Mouse (Mus musculus) kidney, embryonic 15.5 days (tissue): Measurements from ENCODE around the gene Paqr9. TPM values are rescaled to one million over a fixed set of nuclear protein-coding genes. Genes with fewer than 3 reads are reported as not detected.

Experiments used
- ATAC-seq: fragments of 200-750 bp; cut with Nextera tagmentation; replicated peaks from 2 replicates; pipeline ENCODE4 v1.8.0; 2017; ENCODE audit warnings: moderate TSS enrichment; ENCODE audit not compliant: low FRiP score
- H3K27ac ChIP-seq: fragments of 300-500 bp; sonication (generic); 2 replicates; pipeline ENCODE4 v1.5.1; 2015; ENCODE audit warnings: mild to moderate bottlenecking, inconsistent platforms
- H3K27me3 ChIP-seq: fragments of 300-500 bp; sonication (generic); 2 replicates; pipeline ENCODE4 v1.6.1; 2015; ENCODE audit warnings: inconsistent platforms
- H3K36me3 ChIP-seq: fragments of 300-500 bp; sonication (generic); 2 replicates; pipeline ENCODE4 v1.6.1; 2015; ENCODE audit warnings: inconsistent platforms
- H3K4me1 ChIP-seq: fragments of 300-500 bp; sonication (generic); 2 replicates; pipeline ENCODE4 v1.6.1; 2015; ENCODE audit warnings: inconsistent platforms
- H3K4me2 ChIP-seq: fragments of 300-500 bp; sonication (generic); 2 replicates; pipeline ENCODE4 v1.6.1; 2015; ENCODE audit warnings: moderate library complexity, mild to moderate bottlenecking, inconsistent platforms
- H3K4me3 ChIP-seq: fragments of 300-500 bp; sonication (generic); replicated peaks from 2 replicates; pipeline ENCODE4 v1.5.1; 2015; ENCODE audit warnings: mild to moderate bottlenecking, inconsistent platforms
- H3K9ac ChIP-seq: fragments of 300-500 bp; sonication (generic); 2 replicates; pipeline ENCODE4 v1.6.1; 2015; ENCODE audit warnings: mild to moderate bottlenecking, inconsistent platforms
- H3K9me3 ChIP-seq: fragments of 300-500 bp; sonication (generic); replicated peaks from 2 replicates; pipeline ENCODE4 v1.6.1; 2016; ENCODE audit warnings: inconsistent platforms
- WGBS: fragments of 180-500 bp; shearing (Covaris S2); methylation state at CpG from one replicate; pipeline ENCODE4 v1.1.7; 2015; ENCODE audit warnings: mixed read lengths; 5-methylcytosine and 5-hydroxymethylcytosine counted together
- polyA plus RNA-seq: library from polyadenylated mRNA; unstranded; fragments of >200 nt; fragmentation: Nextera tagmentation; extraction: Ambion mirVana; gene quantifications from 2 replicates; pipeline ENCODE4 v1.2.1, GENCODE M21; 2015

The Paqr9 gene
- polyA plus RNA-seq, 1 experiment from 2014 or later, result 1.1 TPM

- Histone ChIP-seq H3K27ac (no peak overlapping the region), H3K36me3 (no peaks in the 10 kb centered on the region), H3K9ac (no peak overlapping the region), H3K4me2 (no peak overlapping the region), H3K4me3 (no peak overlapping the region), H3K27me3 (peaks cover 41% of the 10 kb centered on the region), H3K9me3 (no peaks in the 10 kb centered on the region), H3K4me1 (peaks cover 4% of the 10 kb centered on the region; the same call in 1 of the 2 replicates)
- 15% methylated on average over 8 of the region's 8 CpGs for WGBS
- no peak for ATAC-seq
Observed at GRCm38 (mm10) chr9:95582555-95582954, 23.1 kb downstream of the Paqr9 start.

GRCm38 (mm10) chr9:95586046-95586445 lies 26.6 kb downstream of the Paqr9 start:
- Histone ChIP-seq H3K9ac (no peak overlapping the region), H3K4me2 (no peak overlapping the region), H3K36me3 (no peaks in the 10 kb centered on the region), H3K27ac (no peak overlapping the region), H3K4me1 (peaks cover 4% of the 10 kb centered on the region; the same call in 1 of the 2 replicates), H3K4me3 (no peak overlapping the region), H3K9me3 (no peaks in the 10 kb centered on the region), H3K27me3 (peaks cover 23% of the 10 kb centered on the region)
- ATAC-seq, result no peak
- 82% methylated on average over 5 of the region's 5 CpGs for WGBS

GRCm38 (mm10) chr9:95588070-95588469 lies 28.6 kb downstream of the Paqr9 start:
- H3K27ac ChIP-seq, result no peak overlapping the region
- ATAC-seq, result no peak
- H3K9me3 ChIP-seq, result no peaks in the 10 kb centered on the region
- H3K4me1 ChIP-seq, result no peaks in the 10 kb centered on the region
- no peak overlapping the region for H3K4me2 ChIP-seq
- 87% methylated on average over 7 of the region's 7 CpGs for WGBS
- peaks cover 5% of the 10 kb centered on the region; the same call in 1 of the 2 replicates for H3K27me3 ChIP-seq
- H3K36me3 ChIP-seq, result no peaks in the 10 kb centered on the region
- H3K9ac ChIP-seq, result no peak overlapping the region
- H3K4me3 ChIP-seq, result no peak overlapping the region

- Histone ChIP-seq H3K4me1 (peaks cover 5% of the 10 kb centered on the region; the same call in 1 of the 2 replicates), H3K4me3 (no peak overlapping the region), H3K27me3 (peaks cover 8% of the 10 kb centered on the region), H3K9me3 (no peaks in the 10 kb centered on the region), H3K9ac (no peak overlapping the region), H3K4me2 (no peak overlapping the region), H3K27ac (no peak overlapping the region), H3K36me3 (no peaks in the 10 kb centered on the region)
- WGBS, result 58% methylated on average over 4 of the region's 4 CpGs
- ATAC-seq, result no peak
Observed at GRCm38 (mm10) chr9:95594291-95594690, 34.8 kb downstream of the Paqr9 start.

- peaks cover 5% of the 10 kb centered on the region; the same call in 1 of the 2 replicates for H3K4me1 ChIP-seq
- H3K27ac ChIP-seq, result no peak overlapping the region
- no peaks in the 10 kb centered on the region for H3K36me3 ChIP-seq
- H3K27me3 ChIP-seq, result peaks cover 8% of the 10 kb centered on the region
- H3K9ac ChIP-seq, result no peak overlapping the region
- 36% methylated on average over 13 of the region's 13 CpGs for WGBS
- no peak for ATAC-seq
- no peaks in the 10 kb centered on the region for H3K9me3 ChIP-seq
- H3K4me3 ChIP-seq, result 0 out of 2 replicates have a peak overlapping the region, but pooled peaks have one; percentile 10
- peak overlapping the region; percentile 47 for H3K4me2 ChIP-seq
Observed at GRCm38 (mm10) chr9:95597466-95598178, 38.2 kb downstream of the Paqr9 start.

- WGBS, result 46% methylated on average over 19 of the region's 19 CpGs
- Histone ChIP-seq H3K9ac (no peak overlapping the region), H3K27me3 (peaks cover 8% of the 10 kb centered on the region), H3K4me2 (peak overlapping the region; percentile 47), H3K9me3 (no peaks in the 10 kb centered on the region), H3K36me3 (no peaks in the 10 kb centered on the region), H3K4me3 (0 out of 2 replicates have a peak overlapping the region, but pooled peaks have one; percentile 10), H3K27ac (no peak overlapping the region), H3K4me1 (peaks cover 5% of the 10 kb centered on the region; the same call in 1 of the 2 replicates)
- no peak for ATAC-seq
Observed at GRCm38 (mm10) chr9:95598179-95598721, 38.8 kb downstream of the Paqr9 start.

GRCm38 (mm10) chr9:95599399-95599798 lies 39.9 kb downstream of the Paqr9 start:
- Histone ChIP-seq H3K4me1 (peaks cover 5% of the 10 kb centered on the region; the same call in 1 of the 2 replicates), H3K9me3 (no peaks in the 10 kb centered on the region), H3K4me2 (no peak overlapping the region), H3K9ac (no peak overlapping the region), H3K4me3 (no peak overlapping the region), H3K27ac (no peak overlapping the region), H3K27me3 (peaks cover 8% of the 10 kb centered on the region), H3K36me3 (no peaks in the 10 kb centered on the region)
- 90% methylated on average over 4 of the region's 4 CpGs for WGBS
- ATAC-seq, result no peak

GRCm38 (mm10) chr9:95602849-95603248 lies 43.4 kb downstream of the Paqr9 start:
- ATAC-seq, result no peak
- 76% methylated on average over 3 of the region's 3 CpGs for WGBS

GRCm38 (mm10) chr9:95603316-95603715 lies 43.9 kb downstream of the Paqr9 start:
- peaks cover 4% of the 10 kb centered on the region for H3K27me3 ChIP-seq
- no peak overlapping the region for H3K9ac ChIP-seq
- H3K4me1 ChIP-seq, result peaks cover under 1% of the 10 kb centered on the region; the same call in 1 of the 2 replicates
- 87% methylated on average over 9 of the region's 9 CpGs for WGBS
- H3K4me3 ChIP-seq, result no peak overlapping the region
- no peaks in the 10 kb centered on the region for H3K9me3 ChIP-seq
- ATAC-seq, result no peak
- no peak overlapping the region for H3K4me2 ChIP-seq
- H3K36me3 ChIP-seq, result no peaks in the 10 kb centered on the region
- no peak overlapping the region for H3K27ac ChIP-seq

More at GRCm38 (mm10) chr9:95602849-95603248, 43.4 kb downstream of the Paqr9 start:
- Histone ChIP-seq H3K4me3 (no peak overlapping the region), H3K4me1 (peaks cover 5% of the 10 kb centered on the region; the same call in 1 of the 2 replicates), H3K27me3 (peaks cover 8% of the 10 kb centered on the region), H3K9ac (no peak overlapping the region), H3K9me3 (no peaks in the 10 kb centered on the region), H3K4me2 (no peak overlapping the region), H3K27ac (no peak overlapping the region), H3K36me3 (no peaks in the 10 kb centered on the region)

GRCm38 (mm10) chr9:95607196-95607595 lies 47.7 kb downstream of the Paqr9 start:
- Histone ChIP-seq H3K9me3 (no peaks in the 10 kb centered on the region), H3K4me1 (no peaks in the 10 kb centered on the region), H3K27me3 (no peaks in the 10 kb centered on the region), H3K36me3 (no peaks in the 10 kb centered on the region), H3K27ac (no peak overlapping the region), H3K4me2 (no peak overlapping the region), H3K9ac (no peak overlapping the region), H3K4me3 (no peak overlapping the region)
- WGBS, result 70% methylated on average over 5 of the region's 5 CpGs
- no peak for ATAC-seq

- H3K4me2 ChIP-seq, result no peak overlapping the region
- no peak overlapping the region for H3K27ac ChIP-seq
- H3K9ac ChIP-seq, result no peak overlapping the region
- ATAC-seq, result no peak
- H3K4me3 ChIP-seq, result no peak overlapping the region
- no peaks in the 10 kb centered on the region for H3K9me3 ChIP-seq
- WGBS, result 81% methylated on average over 8 of the region's 8 CpGs
- no peaks in the 10 kb centered on the region for H3K4me1 ChIP-seq
- no peaks in the 10 kb centered on the region for H3K27me3 ChIP-seq
- H3K36me3 ChIP-seq, result no peaks in the 10 kb centered on the region
Observed at GRCm38 (mm10) chr9:95612246-95612768, 52.9 kb downstream of the Paqr9 start.

GRCm38 (mm10) chr9:95613426-95614127 lies 54.1 kb downstream of the Paqr9 start:
- Histone ChIP-seq H3K4me3 (no peak overlapping the region), H3K4me2 (no peak overlapping the region), H3K9me3 (no peaks in the 10 kb centered on the region), H3K4me1 (no peaks in the 10 kb centered on the region), H3K9ac (no peak overlapping the region), H3K27me3 (no peaks in the 10 kb centered on the region), H3K36me3 (no peaks in the 10 kb centered on the region), H3K27ac (no peak overlapping the region)
- ATAC-seq, result no peak
- 29% methylated on average over 9 of the region's 9 CpGs for WGBS
